Mouse (Mus musculus) olfactory bulb, adult 2 months (tissue): ENCODE results near the gene Duxbl2. TPM values are rescaled to one million over a fixed set of nuclear protein-coding genes. Genes with fewer than 3 reads are reported as not detected.

Experiments
- polyA plus RNA-seq: library from polyadenylated mRNA; stranded (reverse); fragments of >200 nt; gene quantifications from 2 replicates; pipeline ENCODE4 v1.2.4, GENCODE M21; 2012; ENCODE audit warnings: low replicate concordance; ENCODE audit not compliant: missing spikeins, insufficient read depth, insufficient read length

The Duxbl2 gene
- polyA plus RNA-seq, 1 experiment: not detected

Other genes starting within 250 kb of the Duxbl2 start
- gene Plac9a, start 215.2 kb upstream of the Duxbl2 start, polyA plus RNA-seq: not detected in 2 replicates
- not detected in 2 replicates for gene Tmem254a, start 190.7 kb upstream of the Duxbl2 start, polyA plus RNA-seq
- gene Cphx1, start 180.0 kb upstream of the Duxbl2 start, polyA plus RNA-seq: not detected in 2 replicates
- gene Duxbl1, start 139.8 kb upstream of the Duxbl2 start, polyA plus RNA-seq: not detected in 2 replicates
- gene Gm9780, start 75.6 kb upstream of the Duxbl2 start, polyA plus RNA-seq: not detected in 2 replicates
- gene Tmem254c, start 51.0 kb upstream of the Duxbl2 start, polyA plus RNA-seq: not detected in 2 replicates
- not detected in 2 replicates for gene Cphx2, start 36.8 kb upstream of the Duxbl2 start, polyA plus RNA-seq
- gene Cphx3, start 36.1 kb upstream of the Duxbl2 start, polyA plus RNA-seq: not detected in 2 replicates
- not detected in 2 replicates for gene Plac9b, start 64.1 kb downstream of the Duxbl2 start, polyA plus RNA-seq
- not detected in 2 replicates for gene Tmem254b, start 88.7 kb downstream of the Duxbl2 start, polyA plus RNA-seq
- gene Duxbl3, start 139.6 kb downstream of the Duxbl2 start, polyA plus RNA-seq: not detected in 2 replicates